Mouse (Mus musculus): ENCODE data around the gene Gse1.
A peak's percentile ranks its signal among the peaks of the same experiment; 100 is the strongest.

Gene Gse1

GRCm38 (mm10) chr8:120542995-120543394, 314.7 kb downstream of the Gse1 start:
- no peak for DNase-seq

- DNase-seq: peak in 1 of 2 experiments; percentile 56
These were observed 315.3 kb downstream of the Gse1 start for GRCm38 (mm10) chr8:120543416-120544055.

- DNase-seq: no peak
These were observed 315.9 kb downstream of the Gse1 start for GRCm38 (mm10) chr8:120544155-120544554.

- DNase-seq: peak; percentile 33 to 70
These were observed 319.3 kb downstream of the Gse1 start for GRCm38 (mm10) chr8:120547562-120547961.

DNA sequence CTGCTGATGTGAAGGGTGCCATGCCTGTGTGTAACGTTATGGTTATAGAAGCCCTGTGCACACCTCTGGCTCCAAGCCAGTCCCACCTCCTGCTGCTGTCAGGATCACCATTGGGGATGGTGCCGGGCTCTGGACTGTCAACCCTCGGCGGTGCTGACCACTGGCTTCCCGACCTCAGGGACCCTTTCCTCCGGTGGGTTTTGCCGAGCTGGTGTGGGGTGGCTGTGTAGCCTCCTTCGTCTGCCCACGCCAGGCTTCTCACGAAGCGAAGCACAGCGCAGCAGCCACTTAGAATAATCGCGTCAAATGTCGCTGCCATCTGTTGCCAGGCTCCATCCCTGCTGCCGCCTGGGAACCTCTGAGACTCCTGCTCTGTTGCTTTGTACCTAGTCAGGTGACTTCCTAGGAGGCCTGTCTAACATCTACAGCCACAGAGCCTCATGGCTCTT, 320.1 kb downstream of the Gse1 start:
- DNase-seq: no peak

DNA sequence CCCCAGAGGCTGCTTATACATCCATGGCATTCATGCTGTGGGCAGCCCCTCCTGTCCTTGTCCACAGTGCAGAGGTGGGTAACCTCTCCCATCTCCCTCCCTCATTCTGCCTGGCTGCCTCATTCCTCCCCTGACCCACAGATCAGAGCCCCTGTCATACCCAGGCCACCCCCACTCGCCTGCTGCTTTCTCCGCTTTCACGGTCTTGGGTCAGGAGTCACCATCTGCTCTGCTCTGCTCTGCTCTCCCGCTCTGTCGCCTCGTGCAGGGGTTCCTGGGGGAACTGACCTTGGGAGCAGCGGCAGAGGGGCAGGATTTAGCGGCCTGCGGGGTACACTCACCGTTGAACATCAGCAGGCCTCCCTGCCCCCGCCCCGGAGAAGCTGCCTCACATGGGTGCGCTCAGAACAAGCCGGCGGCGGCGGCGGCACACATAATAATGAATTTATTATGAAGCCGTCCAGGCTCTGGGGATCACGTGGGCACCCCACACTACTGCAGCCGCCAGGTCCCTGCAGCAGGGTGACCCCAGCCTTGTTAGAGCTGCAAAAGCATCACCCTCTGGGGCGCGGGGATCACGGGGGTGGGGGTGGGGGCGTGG, 321.2 kb downstream of the Gse1 start:
- DNase-seq: no peak

DNA sequence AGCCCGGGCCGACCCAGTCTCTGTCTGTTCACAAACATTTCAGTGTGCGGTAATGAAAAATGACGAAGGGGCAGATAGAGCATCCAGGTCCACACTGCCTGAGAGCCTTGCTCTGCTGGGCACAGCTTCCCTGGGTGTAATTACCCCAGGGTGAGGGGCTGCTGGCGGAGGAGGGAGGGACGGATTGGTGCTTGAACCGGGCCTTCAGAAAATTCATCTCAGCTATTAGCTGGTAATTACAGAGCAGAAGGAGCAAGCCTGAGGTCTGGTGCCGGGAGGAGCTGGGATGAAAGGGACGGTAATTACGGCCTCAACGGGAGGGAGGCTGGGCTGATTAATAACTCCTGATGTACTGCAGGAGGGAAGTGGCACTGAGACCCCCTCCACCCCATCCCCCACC, 321.7 kb downstream of the Gse1 start:
- no peak for DNase-seq

- no peak for DNase-seq
These were observed 322.2 kb downstream of the Gse1 start for GRCm38 (mm10) chr8:120550430-120550829.

DNA sequence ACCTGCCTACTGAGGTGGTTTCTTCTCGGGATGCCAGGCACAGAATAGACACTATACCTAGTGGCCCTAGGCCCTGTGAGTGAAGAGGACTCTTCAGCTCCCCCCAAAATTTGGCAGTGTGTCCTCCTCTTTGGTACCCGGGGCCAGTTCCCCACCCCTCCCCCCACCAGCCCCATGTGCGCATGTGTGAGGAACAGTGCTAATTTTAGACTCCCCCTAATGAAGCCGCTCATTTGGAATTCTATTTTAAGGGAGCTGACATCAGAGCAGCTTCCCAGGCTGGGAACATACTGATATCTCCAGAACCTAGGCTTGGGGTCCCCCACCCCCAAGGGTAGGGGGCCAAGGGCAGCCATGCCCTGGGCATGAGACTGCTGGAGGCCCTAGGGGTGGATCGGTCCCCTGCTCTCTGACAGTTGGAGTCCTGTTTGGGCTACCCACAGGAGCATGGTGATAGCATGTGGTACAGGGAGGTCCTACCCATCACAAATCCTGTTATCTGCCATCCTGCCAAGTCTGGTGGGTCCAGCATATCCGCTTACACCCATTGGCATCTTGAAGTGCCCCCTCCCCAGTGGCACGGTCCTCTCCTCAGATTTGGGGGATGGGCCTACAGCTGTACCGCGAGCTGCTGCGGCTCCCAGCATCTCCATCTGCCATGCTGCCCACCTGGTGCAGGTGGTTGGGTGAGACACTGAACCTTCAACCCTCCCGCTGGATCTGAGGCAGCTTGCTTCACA, 322.9 kb downstream of the Gse1 start:
- no peak for DNase-seq

GRCm38 (mm10) chr8:120551677-120551980, 323.4 kb downstream of the Gse1 start:
- DNase-seq: no peak

- DNase-seq: no peak
These were observed 324.3 kb downstream of the Gse1 start for GRCm38 (mm10) chr8:120552509-120552908.

- no peak for DNase-seq
These were observed 325.3 kb downstream of the Gse1 start for GRCm38 (mm10) chr8:120553441-120554123.

DNA sequence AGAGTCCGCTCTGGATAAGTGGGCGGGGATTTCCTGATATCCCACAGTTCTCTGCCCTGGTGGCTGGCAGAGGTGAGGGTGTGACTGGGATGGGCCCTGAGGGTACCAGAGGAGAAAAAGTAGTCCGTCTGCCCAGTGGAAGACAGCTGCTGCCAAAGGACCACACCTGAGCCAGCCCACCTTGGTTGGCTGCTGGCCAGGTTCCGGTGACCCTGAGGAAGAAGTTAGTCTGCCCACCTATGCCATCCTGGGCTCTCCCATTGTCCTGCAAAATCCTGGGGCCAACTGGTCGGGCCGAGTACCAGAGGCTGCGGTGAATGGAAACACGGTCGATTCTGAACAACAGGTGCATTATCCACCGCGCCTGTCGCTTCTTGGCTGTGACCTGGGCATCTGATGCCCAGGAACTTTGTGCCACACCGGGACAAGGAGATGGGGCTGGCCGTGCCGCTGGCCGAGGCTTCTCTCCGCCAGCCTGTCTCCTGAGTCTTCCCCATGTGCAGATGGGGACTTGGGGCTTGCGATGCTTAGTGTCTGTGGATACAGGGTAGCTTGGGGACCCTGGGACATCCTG, 326.3 kb downstream of the Gse1 start:
- no peak for DNase-seq

GRCm38 (mm10) chr8:120556198-120556892, 328.1 kb downstream of the Gse1 start:
- no peak for DNase-seq

DNA sequence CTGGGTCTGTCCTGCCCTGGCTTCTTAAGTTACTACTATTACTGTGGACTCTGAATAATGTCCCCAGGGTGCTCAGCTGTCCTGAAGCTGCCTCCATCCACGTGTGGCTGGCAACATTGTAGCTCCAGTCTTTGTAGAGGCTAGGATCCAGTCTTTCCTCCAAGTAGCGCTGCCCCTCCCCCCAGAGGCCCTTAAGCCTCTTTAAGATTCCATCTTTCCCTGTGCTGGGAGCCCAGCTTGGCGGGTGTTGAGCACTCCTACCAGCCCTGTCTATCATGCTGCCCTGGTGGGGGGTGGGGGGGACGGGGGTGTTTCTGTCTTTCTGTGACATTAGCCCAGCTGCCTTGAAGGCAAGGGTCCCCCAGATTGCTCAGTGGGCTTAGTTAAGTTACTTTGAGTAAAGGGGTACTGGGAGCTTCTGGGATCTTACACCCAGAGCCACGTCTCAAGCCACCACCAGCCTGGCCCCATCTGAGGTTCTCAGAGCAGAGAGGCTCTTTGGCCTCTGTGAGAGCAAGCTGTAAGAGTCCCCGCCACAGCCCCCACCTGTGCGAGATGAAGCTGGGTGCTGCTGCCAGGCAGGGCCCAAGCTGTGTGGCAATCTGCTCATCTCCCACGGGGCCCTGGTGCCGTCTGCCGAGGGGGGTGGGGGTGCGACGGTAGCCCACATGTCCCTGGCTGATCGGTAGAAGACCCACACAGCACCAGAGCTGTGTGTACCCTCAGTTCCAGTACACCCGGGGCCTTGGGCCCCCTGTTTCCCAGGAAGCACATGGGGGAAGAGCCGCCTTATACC, 329.1 kb downstream of the Gse1 start:
- DNase-seq: no peak

- DNase-seq: no peak
These were observed 329.9 kb downstream of the Gse1 start for GRCm38 (mm10) chr8:120558162-120558561.

GRCm38 (mm10) chr8:120559654-120560053, 331.4 kb downstream of the Gse1 start:
- DNase-seq: no peak

GRCm38 (mm10) chr8:120560535-120560934, 332.3 kb downstream of the Gse1 start:
- DNase-seq: no peak

- DNase-seq: peak; percentile 62 to 65
These were observed 333.5 kb downstream of the Gse1 start for GRCm38 (mm10) chr8:120561539-120562435.

GRCm38 (mm10) chr8:120562680-120563347, 334.6 kb downstream of the Gse1 start:
- DNase-seq: no peak

Data from lung, postnatal 4 days (tissue).